Mouse (Mus musculus): ENCODE measurements around the gene Ccdc153.

DNA sequence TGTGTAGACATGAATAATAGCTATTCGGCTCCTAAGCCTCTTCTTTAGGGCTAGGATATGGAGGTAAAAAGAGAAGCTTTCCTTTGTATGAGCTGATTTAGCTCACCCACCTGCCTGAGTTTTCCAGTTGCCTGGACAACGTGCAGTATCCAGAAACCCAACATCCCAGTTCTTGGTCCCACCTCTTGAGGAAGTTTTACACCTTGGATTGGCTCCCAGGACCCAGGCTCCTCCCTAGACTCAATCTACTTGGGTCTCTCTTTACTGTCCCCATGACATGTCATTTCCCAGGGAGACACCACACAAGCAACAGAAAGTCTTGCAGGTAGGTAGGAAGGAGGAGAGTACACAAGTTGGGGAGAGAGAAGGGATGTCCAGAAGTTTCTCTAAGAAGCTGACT lies at the start of gene Ccdc153:
- TF ChIP-seq POLR2A (IDR thresholded peaks at IDR 0.05; ENCODE audit: control insufficient read depth, low read depth, low read length), result no peak
- no peak for TF ChIP-seq CTCF (IDR thresholded peaks at IDR 0.05; ENCODE audit: control insufficient read depth, insufficient read depth, insufficient replicate concordance, low read depth, low read length)
